Mouse (Mus musculus): ENCODE data around the gene Rbm15. TPM values are rescaled to one million over a fixed set of nuclear protein-coding genes. Genes with fewer than 3 reads are reported as not detected.

Rbm15 gene
- polyA plus RNA-seq, 1 experiment = 5.3 TPM

Other genes with a start within 250 kb of the Rbm15 start
- 38.3 and 40.6 TPM in 2 replicates for gene Kcna2, start 232.5 kb downstream of the Rbm15 start, polyA plus RNA-seq (2012; rRNA removed)
- gene Kcna10, start 150.6 kb downstream of the Rbm15 start, polyA plus RNA-seq (2012; rRNA removed) = 0.04 and 0.13 TPM in 2 replicates
- 0.27 and 0.30 TPM in 2 replicates for gene Cym, start 111.9 kb downstream of the Rbm15 start, polyA plus RNA-seq (2012; rRNA removed)
- gene A630076J17Rik, start 103.1 kb downstream of the Rbm15 start, polyA plus RNA-seq (2012; rRNA removed) = not detected in 2 replicates
- gene Prok1, start 94.0 kb downstream of the Rbm15 start, polyA plus RNA-seq (2012; rRNA removed) = 0.14 and 0.42 TPM in 2 replicates
- 117 and 121 TPM in 2 replicates for gene Lamtor5, start 54.8 kb downstream of the Rbm15 start, polyA plus RNA-seq (2012; rRNA removed)
- 3.3 and 3.4 TPM in 2 replicates for gene Slc16a4, start 42.4 kb downstream of the Rbm15 start, polyA plus RNA-seq (2012; rRNA removed)
- 45.5 and 50.1 TPM in 2 replicates for gene Kcnc4, start 125.9 kb upstream of the Rbm15 start, polyA plus RNA-seq (2012; rRNA removed)
- 182 and 214 TPM in 2 replicates for gene Slc6a17, start 184.3 kb upstream of the Rbm15 start, polyA plus RNA-seq (2012; rRNA removed)
- 0.13 and 0.26 TPM in 2 replicates for gene Ubl4b, start 221.4 kb upstream of the Rbm15 start, polyA plus RNA-seq (2012; rRNA removed)